Mouse (Mus musculus) ES-E14 (cell line): ENCODE results near the gene Ldhd. TPM values are rescaled to one million over a fixed set of nuclear protein-coding genes. Genes with fewer than 3 reads are reported as not detected.

ENCODE experiments used
- DNase-seq: peaks from one replicate; pipeline ENCODE4 v3.0.0-alpha.2; 2013; ENCODE audit warnings: low read depth, low spot score
- H3K27ac ChIP-seq: 2 replicates; pipeline ENCODE4 v1.5.1; 2012; ENCODE audit warnings: low read depth, mild to moderate bottlenecking, low read length, moderate library complexity, mixed read lengths; ENCODE audit not compliant: poor library complexity, insufficient read depth, severe bottlenecking
- H3K36me3 ChIP-seq: 2 replicates; pipeline ENCODE4 v1.6.1; 2012; ENCODE audit warnings: mild to moderate bottlenecking, low read length, moderate library complexity, mixed read lengths; ENCODE audit not compliant: control insufficient read depth, poor library complexity, insufficient read depth, severe bottlenecking
- H3K4me1 ChIP-seq, 2 experiments: fragments of 150-350 bp in 1 of 2; sonication (generic) in 1 of 2; 2 replicates each; pipeline ENCODE4 v1.6.1; 2012; ENCODE audit warnings: low read length in 2 of 2, mild to moderate bottlenecking in 1 of 2, mixed read lengths in 1 of 2; ENCODE audit not compliant: control insufficient read depth in 2 of 2, insufficient read depth in 2 of 2, poor library complexity in 1 of 2
- H3K4me3 ChIP-seq, 2 experiments: fragments of 150-350 bp in 1 of 2; sonication (generic) in 1 of 2; 2 replicates each; pipeline ENCODE4 v1.5.1; 2012; ENCODE audit warnings: low read length in 2 of 2, low read depth in 1 of 2, mild to moderate bottlenecking in 1 of 2, mixed read lengths in 1 of 2; ENCODE audit not compliant: insufficient read depth in 1 of 2, poor library complexity in 1 of 2, severe bottlenecking in 1 of 2
- H3K9ac ChIP-seq: 2 replicates; pipeline ENCODE4 v1.6.1; 2012; ENCODE audit warnings: low read depth, mild to moderate bottlenecking, low read length, mixed read lengths; ENCODE audit not compliant: poor library complexity, insufficient read depth, severe bottlenecking
- H3K9me3 ChIP-seq: fragments of 150-350 bp; sonication (generic); 2 replicates; pipeline ENCODE4 v1.6.1; 2012; ENCODE audit warnings: low read depth, mild to moderate bottlenecking, low read length; ENCODE audit not compliant: control insufficient read depth, insufficient read depth
- CHD2 ChIP-seq: IDR thresholded peaks from 2 replicates; pipeline ENCODE4 v1.6.1; 2014; ENCODE audit warnings: mild to moderate bottlenecking, low read depth, low read length, inconsistent platforms
- HCFC1 ChIP-seq: IDR thresholded peaks from 2 replicates; pipeline ENCODE4 v1.6.1; 2012; ENCODE audit warnings: low read length, inconsistent platforms, borderline replicate concordance; ENCODE audit not compliant: insufficient read depth
- MAFK ChIP-seq: IDR thresholded peaks from 2 replicates; pipeline ENCODE4 v1.6.1; 2014; ENCODE audit warnings: mild to moderate bottlenecking, low read depth, low read length, inconsistent platforms; ENCODE audit not compliant: insufficient read depth
- ZC3H11A ChIP-seq: IDR thresholded peaks from 2 replicates; pipeline ENCODE4 v1.6.1; 2012; ENCODE audit warnings: low read depth, mild to moderate bottlenecking, inconsistent platforms, low read length, borderline replicate concordance
- ZNF384 ChIP-seq: IDR thresholded peaks from 2 replicates; pipeline ENCODE4 v1.6.1; 2012; ENCODE audit warnings: low read depth, low read length, inconsistent platforms
- in situ Hi-C, 2 experiments: fragments of 600-800 bp; cut with MboI; formaldehyde crosslinking; loops; one replicate each; pipeline ENCODE4 v1.15.1; 2025; ENCODE audit warnings: low sequenced_read_pairs in 2 of 2, inconsistent platforms in 1 of 2; ENCODE audit not compliant: unreplicated experiment in 2 of 2
- total RNA-seq: library from RNA; depleted of rRNA; stranded (reverse); fragments of 300-350 nt; gene quantifications from 2 replicates; pipeline ENCODE4 v1.2.3, GENCODE M21; 2012

Ldhd gene
- total RNA-seq, 1 experiment = 0.49 TPM

DNA sequence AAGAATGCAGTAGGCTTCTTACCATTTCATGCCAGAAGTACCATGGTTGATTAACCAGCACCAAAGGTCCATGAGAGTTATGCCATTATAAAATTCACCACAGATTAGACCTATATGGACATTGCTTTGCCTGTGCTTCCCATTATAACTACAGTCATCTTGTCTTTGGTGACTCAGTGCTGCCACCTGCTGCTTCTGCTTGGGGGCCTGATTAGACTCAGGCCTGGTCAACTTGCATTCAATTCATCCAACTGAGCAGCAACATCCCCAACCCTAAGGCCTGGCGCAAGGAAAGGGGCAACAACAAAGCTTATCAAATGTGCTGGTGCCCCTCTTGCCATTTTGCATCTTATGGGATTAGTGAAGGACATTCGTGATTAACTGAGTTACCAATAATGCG is 32.3 kb upstream of the Ldhd start:
- Histone ChIP-seq H3K9ac (no peak overlapping the region), H3K9me3 (no peaks in the 10 kb centered on the region), H3K27ac (no peak overlapping the region), H3K36me3 (peaks cover 4% of the 10 kb centered on the region; the same call in 1 of the 2 replicates), H3K4me1 (peaks cover 0 to 2% of the 10 kb centered on the region in 2 experiments; a peak in 1 of 4 replicates), H3K4me3 (no peak overlapping the region)
- DNase-seq = no peak
- TF ChIP-seq CHD2 (no peak), ZNF384 (no peak), MAFK (no peak), ZC3H11A (peak; percentile 57; the same call in 1 of the 2 replicates)
- in situ Hi-C loops = no loop called here

DNA sequence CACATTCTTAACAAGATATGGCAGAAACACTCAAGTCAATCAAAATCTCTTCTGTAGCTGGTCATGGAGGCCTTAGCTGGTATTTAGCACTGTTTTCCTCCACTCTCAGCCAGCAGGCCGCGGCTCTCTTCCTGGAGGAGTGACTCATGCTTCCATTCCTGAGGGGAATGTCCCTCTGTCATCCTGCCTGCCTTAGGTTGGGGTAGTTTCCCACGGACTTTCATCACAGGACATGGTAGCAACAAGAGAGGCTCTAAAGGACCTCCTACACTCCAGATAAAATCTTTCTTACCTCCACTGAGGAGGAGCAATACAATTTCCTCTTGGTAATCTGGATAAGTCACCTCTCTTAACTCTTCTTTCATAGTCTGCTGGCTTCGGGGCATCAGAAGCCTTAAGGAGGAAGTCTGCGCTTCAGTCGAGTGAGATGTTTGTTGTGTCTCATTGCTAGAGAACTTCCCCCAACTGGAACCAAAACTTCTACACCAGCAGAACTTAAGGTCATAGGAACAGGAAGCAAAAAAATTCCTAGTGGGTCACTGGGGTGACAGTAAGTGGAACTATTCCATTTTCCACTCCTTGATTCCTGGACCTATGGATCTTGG is 28.7 kb upstream of the Ldhd start:
- no peaks in the 10 kb centered on the region for H3K9me3 ChIP-seq
- no peak overlapping the region for H3K9ac ChIP-seq
- H3K36me3 ChIP-seq = no peaks in the 10 kb centered on the region; the same call in 1 of the 2 replicates
- peaks cover 0 to 14% of the 10 kb centered on the region in 2 experiments; a peak in 1 of 4 replicates for H3K4me1 ChIP-seq
- in situ Hi-C loops = no loop called here
- H3K27ac ChIP-seq = no peak overlapping the region
- no peak overlapping the region for H3K4me3 ChIP-seq
- no peak for DNase-seq
- TF ChIP-seq ZNF384 (no peak), HCFC1 (no peak), ZC3H11A (no peak), CHD2 (no peak), MAFK (no peak)

GRCm38 (mm10) chr8:111657312-111657854 is 27.2 kb upstream of the Ldhd start:
- DNase-seq = no peak
- no peak overlapping the region for H3K9ac ChIP-seq
- no peaks in the 10 kb centered on the region for H3K36me3 ChIP-seq
- no peaks in the 10 kb centered on the region for H3K9me3 ChIP-seq
- no peak overlapping the region for H3K27ac ChIP-seq
- H3K4me1 ChIP-seq = peaks cover 0 to 14% of the 10 kb centered on the region in 2 experiments; a peak in 1 of 4 replicates
- TF ChIP-seq ZNF384 (no peak), MAFK (no peak), ZC3H11A (no peak), CHD2 (no peak), HCFC1 (no peak)
- in situ Hi-C loops = no loop called here
- H3K4me3 ChIP-seq = no peak overlapping the region

GRCm38 (mm10) chr8:111653524-111653923 is 23.4 kb upstream of the Ldhd start:
- H3K27ac ChIP-seq = no peak overlapping the region
- in situ Hi-C loops = no loop called here
- no peak for DNase-seq
- peaks cover 9 to 18% of the 10 kb centered on the region in 2 experiments for H3K4me1 ChIP-seq
- H3K9ac ChIP-seq = no peak overlapping the region
- no peak for TF ChIP-seq CHD2
- TF ChIP-seq MAFK = no peak
- no peak for TF ChIP-seq HCFC1
- TF ChIP-seq ZC3H11A = no peak
- TF ChIP-seq ZNF384 = no peak
- H3K36me3 ChIP-seq = no peaks in the 10 kb centered on the region
- no peak overlapping the region for H3K4me3 ChIP-seq
- H3K9me3 ChIP-seq = no peaks in the 10 kb centered on the region
